Mouse (Mus musculus): ENCODE results near the gene Ovol2. TPM values are rescaled to one million over a fixed set of nuclear protein-coding genes. Genes with fewer than 3 reads are reported as not detected.

Ovol2 gene
- 0.29 and 0.51 TPM in 2 replicates for polyA plus RNA-seq (2012; rRNA removed)

GRCm38 (mm10) chr2:144331401-144332302, at the start of gene Ovol2:
Gene Ovol2 (minus strand): TSS chr2:144332146.

GRCm38 (mm10) chr2:144368400-144369019, 36.6 kb upstream of the Ovol2 start, which contains the start of the genes Kat14 and Pet117:
Gene Kat14 (plus strand): TSS chr2:144368983.
Gene Pet117 (plus strand): TSS chr2:144368996.

GRCm38 (mm10) chr2:144270507-144271420, 61.2 kb downstream of the Ovol2 start, which contains the start of the genes Mgme1 and Snx5:
Gene Mgme1 (plus strand): TSS chr2:144270663.
Gene Snx5 (minus strand): TSS chr2:144270906.

Other genes with a start within 250 kb of the Ovol2 start
- 12.5 and 13.7 TPM in 2 replicates for gene Mgme1, start 61.5 kb downstream of the Ovol2 start, polyA plus RNA-seq (2012; rRNA removed)
- 116 and 156 TPM in 2 replicates for gene Snx5, start 61.2 kb downstream of the Ovol2 start, polyA plus RNA-seq (2012; rRNA removed)
- 42.1 and 46.0 TPM in 2 replicates for gene Kat14, start 36.8 kb upstream of the Ovol2 start, polyA plus RNA-seq (2012; rRNA removed)
- not detected in 2 replicates for gene Pet117, start 36.9 kb upstream of the Ovol2 start, polyA plus RNA-seq (2012; rRNA removed)
- 2.6 and 3.0 TPM in 2 replicates for gene Dzank1, start 195.3 kb upstream of the Ovol2 start, polyA plus RNA-seq (2012; rRNA removed)
- 26.1 and 32.4 TPM in 2 replicates for gene Polr3f, start 195.6 kb upstream of the Ovol2 start, polyA plus RNA-seq (2012; rRNA removed)
- 28.5 and 40.4 TPM in 2 replicates for gene Rbbp9, start 218.7 kb upstream of the Ovol2 start, polyA plus RNA-seq (2012; rRNA removed)
- gene Sec23b, start 224.1 kb upstream of the Ovol2 start, polyA plus RNA-seq (2012; rRNA removed): 84.8 and 90.9 TPM in 2 replicates